Mouse (Mus musculus): ENCODE data around the gene Grtp1. TPM values are rescaled to one million over a fixed set of nuclear protein-coding genes. Genes with fewer than 3 reads are reported as not detected.
A peak's percentile ranks its signal among the peaks of the same experiment; 100 is the strongest.

Gene Grtp1
- 19.8 and 22.7 TPM in 2 replicates for polyA plus RNA-seq (2016; fragmentation: Nextera tagmentation; extraction: Ambion mirVana)

GRCm38 (mm10) chr8:13200301-13201012 is at the start of gene Grtp1:
TSS of gene Grtp1 (minus strand) at chr8:13200620.
- Histone ChIP-seq H3K27ac (ENCODE audit: poor library complexity, severe bottlenecking) (peak within 1 kb of the TSS; percentile 51), H3K9ac (peak within 1 kb of the TSS; percentile 73)

GRCm38 (mm10) chr8:13244343-13244880 is 44.0 kb upstream of the Grtp1 start:
- WGBS = 69% methylated on average over 11 of the region's 11 CpGs
- peak overlapping the region; percentile 87 for H3K27ac ChIP-seq (ENCODE audit: poor library complexity, severe bottlenecking)
- no peak overlapping the region for H3K4me3 ChIP-seq
- H3K36me3 ChIP-seq = peaks cover 79% of the 10 kb centered on the region
- H3K4me1 ChIP-seq (replicated peaks) = peaks cover 44% of the 10 kb centered on the region
- H3K27me3 ChIP-seq (replicated peaks) = no peaks in the 10 kb centered on the region
- peak overlapping the region; percentile 22; the same call in 1 of the 2 replicates for H3K9ac ChIP-seq
- no peak overlapping the region for H3K4me2 ChIP-seq
- 0 out of 2 replicates have a peak, but pooled peaks have one; percentile 17 for ATAC-seq (ENCODE audit: insufficient number of reproducible peaks, low FRiP score)
- H3K9me3 ChIP-seq (replicated peaks) = no peaks in the 10 kb centered on the region

More at GRCm38 (mm10) chr8:13200301-13201012, at the start of gene Grtp1:
- ATAC-seq (ENCODE audit: insufficient number of reproducible peaks, low FRiP score) = peak; percentile 80
- under 1% methylated on average over 55 of the region's 58 CpGs for WGBS
- Histone ChIP-seq H3K4me1 (replicated peaks) (peaks cover 34% of the 10 kb centered on the region), H3K27me3 (replicated peaks) (peaks cover 28% of the 10 kb centered on the region), H3K4me2 (peak within 1 kb of the TSS; percentile 80), H3K4me3 (peak within 1 kb of the TSS; percentile 69), H3K36me3 (no peaks in the 10 kb centered on the region; the same call in 1 of the 2 replicates), H3K9me3 (replicated peaks) (0 out of 2 replicates have a peak, but pooled peaks cover 3% of the 10 kb centered on the region)

GRCm38 (mm10) chr8:13242985-13243870 is 42.8 kb upstream of the Grtp1 start:
- H3K4me1 ChIP-seq (replicated peaks) = peaks cover 41% of the 10 kb centered on the region
- H3K9me3 ChIP-seq (replicated peaks) = no peaks in the 10 kb centered on the region
- no peak overlapping the region for H3K4me3 ChIP-seq
- H3K27me3 ChIP-seq (replicated peaks) = no peaks in the 10 kb centered on the region
- peak overlapping the region; percentile 46; the same call in 1 of the 2 replicates for H3K9ac ChIP-seq
- WGBS = 59% methylated on average over 10 of the region's 10 CpGs
- H3K4me2 ChIP-seq = no peak overlapping the region
- H3K36me3 ChIP-seq = peaks cover 79% of the 10 kb centered on the region
- H3K27ac ChIP-seq (ENCODE audit: poor library complexity, severe bottlenecking) = peak overlapping the region; percentile 87
- peak; percentile 75 for ATAC-seq (ENCODE audit: insufficient number of reproducible peaks, low FRiP score)

- ATAC-seq (ENCODE audit: insufficient number of reproducible peaks, low FRiP score) = no peak
- Histone ChIP-seq H3K36me3 (peaks cover 67% of the 10 kb centered on the region), H3K4me3 (no peak overlapping the region), H3K4me2 (no peak overlapping the region), H3K9ac (no peak overlapping the region), H3K4me1 (replicated peaks) (peaks cover 41% of the 10 kb centered on the region), H3K9me3 (replicated peaks) (no peaks in the 10 kb centered on the region), H3K27me3 (replicated peaks) (no peaks in the 10 kb centered on the region; the same call in 1 of the 2 replicates), H3K27ac (ENCODE audit: poor library complexity, severe bottlenecking) (no peak overlapping the region)
- WGBS = 75% methylated on average over 7 of the region's 7 CpGs
Measured at GRCm38 (mm10) chr8:13240691-13241090, 40.3 kb upstream of the Grtp1 start.

- ATAC-seq (ENCODE audit: insufficient number of reproducible peaks, low FRiP score) = no peak
- Histone ChIP-seq H3K4me1 (replicated peaks) (peaks cover 37% of the 10 kb centered on the region), H3K36me3 (peaks cover 67% of the 10 kb centered on the region), H3K9ac (no peak overlapping the region), H3K4me3 (no peak overlapping the region), H3K27ac (ENCODE audit: poor library complexity, severe bottlenecking) (no peak overlapping the region), H3K9me3 (replicated peaks) (no peaks in the 10 kb centered on the region), H3K27me3 (replicated peaks) (no peaks in the 10 kb centered on the region; the same call in 1 of the 2 replicates), H3K4me2 (no peak overlapping the region)
- 85% methylated on average over 9 of the region's 9 CpGs for WGBS
Measured at GRCm38 (mm10) chr8:13240055-13240454, 39.6 kb upstream of the Grtp1 start.

GRCm38 (mm10) chr8:13234803-13235202 is 34.4 kb upstream of the Grtp1 start:
- H3K4me3 ChIP-seq = no peak overlapping the region
- no peak overlapping the region for H3K9ac ChIP-seq
- H3K27me3 ChIP-seq (replicated peaks) = no peaks in the 10 kb centered on the region; the same call in 1 of the 2 replicates
- H3K4me2 ChIP-seq = no peak overlapping the region
- H3K4me1 ChIP-seq (replicated peaks) = peaks cover 29% of the 10 kb centered on the region
- no peak for ATAC-seq (ENCODE audit: insufficient number of reproducible peaks, low FRiP score)
- no peaks in the 10 kb centered on the region for H3K9me3 ChIP-seq (replicated peaks)
- 82% methylated on average over 13 of the region's 13 CpGs for WGBS
- peaks cover 57% of the 10 kb centered on the region for H3K36me3 ChIP-seq
- no peak overlapping the region for H3K27ac ChIP-seq (ENCODE audit: poor library complexity, severe bottlenecking)

- 53% methylated on average over 4 of the region's 4 CpGs for WGBS
- Histone ChIP-seq H3K4me2 (no peak overlapping the region), H3K9me3 (replicated peaks) (no peaks in the 10 kb centered on the region), H3K27me3 (replicated peaks) (no peaks in the 10 kb centered on the region), H3K9ac (peak overlapping the region; percentile 14; the same call in 1 of the 2 replicates), H3K4me1 (replicated peaks) (peaks cover 70% of the 10 kb centered on the region), H3K27ac (ENCODE audit: poor library complexity, severe bottlenecking) (peak overlapping the region; percentile 62), H3K4me3 (no peak overlapping the region), H3K36me3 (peaks cover 33% of the 10 kb centered on the region)
- no peak for ATAC-seq (ENCODE audit: insufficient number of reproducible peaks, low FRiP score)
Measured at GRCm38 (mm10) chr8:13230471-13230870, 30.1 kb upstream of the Grtp1 start.

- Histone ChIP-seq H3K27me3 (replicated peaks) (no peaks in the 10 kb centered on the region), H3K36me3 (peaks cover 33% of the 10 kb centered on the region), H3K27ac (ENCODE audit: poor library complexity, severe bottlenecking) (peak overlapping the region; percentile 62), H3K9ac (no peak overlapping the region), H3K9me3 (replicated peaks) (no peaks in the 10 kb centered on the region), H3K4me1 (replicated peaks) (peaks cover 70% of the 10 kb centered on the region), H3K4me2 (no peak overlapping the region), H3K4me3 (no peak overlapping the region)
- no peak for ATAC-seq (ENCODE audit: insufficient number of reproducible peaks, low FRiP score)
- 53% methylated on average over 12 of the region's 12 CpGs for WGBS
Measured at GRCm38 (mm10) chr8:13229802-13230201, 29.4 kb upstream of the Grtp1 start.

- Histone ChIP-seq H3K9me3 (replicated peaks) (no peaks in the 10 kb centered on the region), H3K36me3 (peaks cover 32% of the 10 kb centered on the region), H3K27ac (ENCODE audit: poor library complexity, severe bottlenecking) (peak overlapping the region; percentile 62), H3K4me2 (no peak overlapping the region), H3K9ac (peak overlapping the region; percentile 38; the same call in 1 of the 2 replicates), H3K4me3 (no peak overlapping the region), H3K4me1 (replicated peaks) (peaks cover 70% of the 10 kb centered on the region), H3K27me3 (replicated peaks) (no peaks in the 10 kb centered on the region)
- WGBS = 41% methylated on average over 9 of the region's 9 CpGs
- 0 out of 2 replicates have a peak, but pooled peaks have one; percentile 2 for ATAC-seq (ENCODE audit: insufficient number of reproducible peaks, low FRiP score)
Measured at GRCm38 (mm10) chr8:13228923-13229610, 28.6 kb upstream of the Grtp1 start.

- Histone ChIP-seq H3K27me3 (replicated peaks) (no peaks in the 10 kb centered on the region), H3K9me3 (replicated peaks) (no peaks in the 10 kb centered on the region), H3K4me2 (no peak overlapping the region), H3K4me3 (no peak overlapping the region), H3K4me1 (replicated peaks) (peaks cover 65% of the 10 kb centered on the region), H3K36me3 (peaks cover 38% of the 10 kb centered on the region), H3K27ac (ENCODE audit: poor library complexity, severe bottlenecking) (peak overlapping the region; percentile 86), H3K9ac (no peak overlapping the region)
- ATAC-seq (ENCODE audit: insufficient number of reproducible peaks, low FRiP score) = no peak
- WGBS = 53% methylated on average over 3 of the region's 3 CpGs
Measured at GRCm38 (mm10) chr8:13227184-13227583, 26.8 kb upstream of the Grtp1 start.

All from heart, embryonic 12.5 days (tissue).